Mouse (Mus musculus): Measurements from ENCODE around the gene Pcbp1.

- TF ChIP-seq CTCF (conservative IDR thresholded peaks at IDR 0.05 in 1 of 2, IDR thresholded peaks at IDR 0.05 in 1 of 2; ENCODE audit: low read depth in 2 of 2, low read length in 2 of 2) (no peak), E2F4 (IDR thresholded peaks at IDR 0.05; ENCODE audit: insufficient replicate concordance, low read depth, low read length) (no peak), MAX (IDR thresholded peaks at IDR 0.05; ENCODE audit: low read length) (no peak), EP300 (IDR thresholded peaks at IDR 0.05; ENCODE audit: low read length) (no peak), USF2 (conservative IDR thresholded peaks at IDR 0.05; ENCODE audit: low read depth, low read length) (no peak), TBP (conservative IDR thresholded peaks at IDR 0.05; ENCODE audit: low read depth, low read length) (no peak), JUN (IDR thresholded peaks at IDR 0.05; ENCODE audit: insufficient read depth, low read depth, low read length) (no peak), MAFK (IDR thresholded peaks at IDR 0.05; ENCODE audit: insufficient replicate concordance, low read length) (no peak), USF1 (IDR thresholded peaks at IDR 0.05; ENCODE audit: low read depth, low read length) (no peak), ELF1 (IDR thresholded peaks at IDR 0.05; ENCODE audit: low read depth, low read length) (no peak), CHD2 (IDR thresholded peaks at IDR 0.05; ENCODE audit: low read length) (no peak)
Observed at GRCm38 (mm10) chr6:86489945-86490344, 36.2 kb downstream of the Pcbp1 start.
